ENCODE assay signal across 17 mouse cellular contexts in the genomic region with DNA sequence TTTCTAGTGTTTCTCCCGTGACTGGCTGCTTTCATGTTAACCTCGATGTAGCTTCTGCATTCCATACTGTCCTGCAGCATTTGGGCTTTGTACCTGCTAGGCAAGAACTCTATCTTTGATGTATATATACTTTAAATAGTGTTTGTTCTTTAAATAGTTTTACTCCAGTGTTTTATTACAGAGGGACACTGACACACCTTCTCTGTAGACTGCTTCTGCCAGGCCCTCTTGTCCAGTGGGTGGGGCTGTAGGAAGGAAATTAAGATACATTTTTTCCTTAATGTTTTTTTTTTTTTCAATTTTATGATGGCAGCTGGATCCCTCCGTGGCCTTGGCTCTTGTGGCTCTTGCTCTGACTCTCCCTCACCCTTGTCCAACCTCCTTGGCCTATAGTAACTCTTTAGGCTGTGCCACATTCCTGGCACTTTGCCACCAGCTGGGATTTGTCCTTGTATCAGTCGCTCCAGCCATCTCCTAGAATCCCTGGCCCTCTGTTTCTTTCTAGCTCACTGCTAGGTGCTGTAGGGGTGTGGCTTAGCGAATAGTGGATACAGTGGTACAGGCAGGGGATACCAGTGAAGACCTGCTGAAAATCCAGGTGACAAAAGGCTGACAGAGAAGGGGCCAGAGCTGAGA. TPM values are rescaled to one million over a fixed set of nuclear protein-coding genes. Genes with fewer than 3 reads are reported as not detected.
DNase-seq lines count a peak whose midpoint lies in the region; ATAC-seq lines count a peak whose summit lies in the region.
"Had no signal": no experiment of that assay in that cellular context is flagged by ENCODE, and none has a peak within 500 bp of the region (broad histone marks: within the 10 kb centered on the region; RNA-seq: fewer than 3 reads in every experiment).

No protein-coding gene starts in this region.

- H3K27me3 ChIP-seq in limb, embryonic 15.5 days, result no peaks in the 10 kb centered on the region
- H3K27me3 ChIP-seq in limb, embryonic 10.5 days (ENCODE audit: low read depth, poor library complexity, severe bottlenecking), result no peaks in the 10 kb centered on the region
- H3K27me3 ChIP-seq: forebrain, embryonic 12.5 days; heart, embryonic 15.5 days; lung, embryonic 15.5 days had no signal

- 0 out of 2 replicates have a peak overlapping the region, but pooled peaks have one; percentile 17 for H3K27ac ChIP-seq in limb, embryonic 15.5 days
- no peak overlapping the region for H3K27ac ChIP-seq in limb, embryonic 10.5 days
- H3K27ac ChIP-seq: forebrain, embryonic 12.5 days; heart, embryonic 15.5 days; hindbrain, postnatal 0 days; lung, embryonic 15.5 days had no signal

- no peaks in the 10 kb centered on the region for H3K9me3 ChIP-seq in limb, embryonic 15.5 days
- H3K9me3 ChIP-seq in limb, embryonic 10.5 days (replicated peaks), result no peaks in the 10 kb centered on the region
- H3K9me3 ChIP-seq: forebrain, embryonic 12.5 days; heart, embryonic 15.5 days; lung, embryonic 15.5 days had no signal

- DNase-seq in adrenal gland, postnatal 14 days, result peak; percentile 45
- no peak for DNase-seq in adrenal gland, postnatal 4 days (ENCODE audit: low spot score in 2 of 2)
- no peak for DNase-seq in limb, embryonic 10.5 days (ENCODE audit: low spot score)
- DNase-seq in testis, postnatal 10 days (ENCODE audit: low spot score), result peak; percentile 72
- DNase-seq in testis, postnatal 14 days (ENCODE audit: low spot score), result no peak
- no peak for DNase-seq in layer of hippocampus, adult 9-10 months (ENCODE audit: low spot score)
- DNase-seq in right cerebral cortex, postnatal 36 days (ENCODE audit: low spot score in 2 of 2), result no peak
- DNase-seq: cerebellum, adult 9-10 months; gastrocnemius, postnatal 10 days; heart, adult 18-20 months; kidney, postnatal 25 days; thymus, postnatal 4 days had no signal

- 36% methylated on average over 5 of the region's 5 CpGs for WGBS in limb, embryonic 15.5 days
- WGBS in limb, embryonic 10.5 days, result 65% methylated on average over 5 of the region's 5 CpGs

- no peaks in the 10 kb centered on the region for H3K36me3 ChIP-seq in limb, embryonic 15.5 days
- H3K36me3 ChIP-seq in limb, embryonic 10.5 days, result no peaks in the 10 kb centered on the region
- H3K36me3 ChIP-seq: forebrain, embryonic 12.5 days; heart, embryonic 15.5 days; lung, embryonic 15.5 days had no signal

- 0 out of 2 replicates have a peak, but pooled peaks cover 5% of the 10 kb centered on the region for H3K4me1 ChIP-seq in limb, embryonic 15.5 days
- H3K4me1 ChIP-seq in limb, embryonic 10.5 days, result no peaks in the 10 kb centered on the region
- H3K4me1 ChIP-seq: forebrain, embryonic 12.5 days had no signal

- no peak overlapping the region for H3K9ac ChIP-seq in limb, embryonic 15.5 days
- H3K9ac ChIP-seq: forebrain, embryonic 12.5 days; heart, embryonic 15.5 days; lung, embryonic 15.5 days had no signal

- no peak overlapping the region for H3K4me2 ChIP-seq in limb, embryonic 15.5 days
- H3K4me2 ChIP-seq: forebrain, embryonic 12.5 days; heart, embryonic 15.5 days; lung, embryonic 15.5 days had no signal

- no peak for ATAC-seq in limb, embryonic 15.5 days (ENCODE audit: insufficient number of reproducible peaks, low FRiP score, low TSS enrichment, low read depth)
- ATAC-seq: hindbrain, postnatal 0 days had no signal

- H3K4me3 ChIP-seq in limb, embryonic 15.5 days, result no peak overlapping the region
- H3K4me3 ChIP-seq in limb, embryonic 10.5 days, result no peak overlapping the region
- H3K4me3 ChIP-seq: forebrain, embryonic 12.5 days; heart, embryonic 15.5 days; lung, embryonic 15.5 days had no signal

RNA-seq across cellular contexts. Expression of gene Vwf, which starts 24.9 kb away (rescaled TPM):
- 18.5 and 30.6 TPM in 2 replicates for total RNA-seq in adrenal gland, postnatal 14 days (2021)
- total RNA-seq in adrenal gland, postnatal 4 days (2021), result 10 to 100 TPM; 19.8 to 20.4 TPM
- 7.9 and 11.3 TPM in 2 replicates for polyA plus RNA-seq in limb, embryonic 15.5 days (2015; fragmentation: Nextera tagmentation; extraction: Ambion mirVana)
- 4.5 and 5.3 TPM in 2 replicates for polyA plus RNA-seq in limb, embryonic 10.5 days (2016; fragmentation: Nextera tagmentation; extraction: Ambion mirVana)

RNA-seq across cellular contexts. Expression of gene Cd9, which starts 27.1 kb away (rescaled TPM):
- total RNA-seq in adrenal gland, postnatal 14 days (2021), result 135 and 148 TPM in 2 replicates
- total RNA-seq in adrenal gland, postnatal 4 days (2021), result 100 to 1,000 TPM; 141 to 154 TPM
- polyA plus RNA-seq in limb, embryonic 15.5 days (2015; fragmentation: Nextera tagmentation; extraction: Ambion mirVana), result 490 and 511 TPM in 2 replicates
- polyA plus RNA-seq in limb, embryonic 10.5 days (2016; fragmentation: Nextera tagmentation; extraction: Ambion mirVana), result 22.5 and 33.2 TPM in 2 replicates

Comparison
In these comparisons a context has a peak if more than half of its experiments do, and no peak if none do; other contexts are left out.
1. DNase-seq: peak in adrenal gland, postnatal 14 days (single experiment) and testis, postnatal 10 days (single experiment); none in adrenal gland, postnatal 4 days (0 of 2), limb, embryonic 10.5 days (single experiment), testis, postnatal 14 days (single experiment), layer of hippocampus, adult 9-10 months (single experiment) and right cerebral cortex, postnatal 36 days (0 of 2).